In the genomic region with DNA sequence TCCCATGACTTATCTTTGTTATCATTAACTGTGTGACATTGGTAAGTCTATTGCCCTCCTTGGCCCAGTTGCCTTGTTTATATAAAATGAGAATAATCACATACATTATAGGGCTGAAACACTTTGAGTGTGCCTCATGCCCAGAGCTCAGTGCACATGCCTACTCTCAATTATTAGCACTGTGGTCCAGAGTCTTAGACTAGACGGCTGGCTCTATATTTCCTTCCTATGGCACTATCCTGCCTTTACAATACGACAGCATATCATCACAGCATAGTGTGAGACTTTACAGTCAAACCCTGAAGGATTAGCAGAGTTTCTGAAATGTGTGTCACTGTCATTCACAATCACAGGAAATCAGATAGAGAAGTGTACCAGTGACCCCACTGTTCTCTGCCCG, we compare ENCODE assay signal across 10 mouse cellular contexts. TPM values are rescaled to one million over a fixed set of nuclear protein-coding genes. Genes with fewer than 3 reads are reported as not detected.
DNase-seq lines count a peak whose midpoint lies in the region; ATAC-seq and TF ChIP-seq lines count a peak whose summit lies in the region.
"Had no signal": no experiment of that assay in that cellular context is flagged by ENCODE, and none has a peak within 500 bp of the region (broad histone marks: within the 10 kb centered on the region; RNA-seq: fewer than 3 reads in every experiment).

No protein-coding gene starts in this region.

- no peak for ATAC-seq in liver, embryonic 11.5 days (replicated peaks; ENCODE audit: low FRiP score)
- no peak for ATAC-seq in liver, postnatal 0 days
- no peak for ATAC-seq in forebrain, embryonic 14.5 days
- no peak for ATAC-seq in intestine, postnatal 0 days
- ATAC-seq in stomach, embryonic 14.5 days (ENCODE audit: insufficient number of reproducible peaks, insufficient read depth, low FRiP score, low read depth) = peak; percentile 10; the same call in 1 of the 2 replicates
- no peak for ATAC-seq in monocyte, adult 5-6 weeks (replicated peaks; ENCODE audit: insufficient number of reproducible peaks, low FRiP score, low TSS enrichment, poor library complexity, severe bottlenecking)

- no peak for DNase-seq in liver, embryonic 11.5 days (ENCODE audit: low spot score)
- DNase-seq in liver, postnatal 0 days = no peak
- no peak for DNase-seq in forebrain, embryonic 14.5 days (ENCODE audit: low spot score)
- DNase-seq in cerebellum, postnatal 36 days = no peak
- DNase-seq: adrenal gland, postnatal 14 days had no signal

- no peaks in the 10 kb centered on the region for H3K9me3 ChIP-seq in liver, embryonic 11.5 days (ENCODE audit: control insufficient read depth, low read length)
- H3K9me3 ChIP-seq in liver, postnatal 0 days (ENCODE audit: low read length) = no peaks in the 10 kb centered on the region
- H3K9me3 ChIP-seq in forebrain, embryonic 14.5 days (replicated peaks; ENCODE audit: control insufficient read depth, low read length) = no peaks in the 10 kb centered on the region
- no peaks in the 10 kb centered on the region for H3K9me3 ChIP-seq in intestine, postnatal 0 days (ENCODE audit: control insufficient read depth)
- no peaks in the 10 kb centered on the region for H3K9me3 ChIP-seq in stomach, embryonic 14.5 days (ENCODE audit: control insufficient read depth, low read depth, low read length)

- no peak overlapping the region for H3K27ac ChIP-seq in liver, embryonic 11.5 days (ENCODE audit: low read depth, low read length)
- no peak overlapping the region for H3K27ac ChIP-seq in liver, postnatal 0 days (ENCODE audit: low read depth)
- H3K27ac ChIP-seq in forebrain, embryonic 14.5 days (ENCODE audit: low read depth, low read length) = no peak overlapping the region
- H3K27ac ChIP-seq in intestine, postnatal 0 days (ENCODE audit: low read depth, low read length) = no peak overlapping the region
- H3K27ac ChIP-seq in stomach, embryonic 14.5 days (ENCODE audit: low read length) = peak overlapping the region; percentile 29; the same call in 1 of the 2 replicates

- no peak for TF ChIP-seq CTCF in liver, postnatal 0 days (IDR thresholded peaks at IDR 0.05; ENCODE audit: low read depth)
- TF ChIP-seq CTCF in intestine, postnatal 0 days (IDR thresholded peaks at IDR 0.05; ENCODE audit: low read depth) = no peak

- no peak overlapping the region for H3K9ac ChIP-seq in liver, embryonic 11.5 days (ENCODE audit: low read depth, low read length)
- no peak overlapping the region for H3K9ac ChIP-seq in liver, postnatal 0 days (replicated peaks)
- H3K9ac ChIP-seq in forebrain, embryonic 14.5 days (ENCODE audit: low read length) = no peak overlapping the region
- no peak overlapping the region for H3K9ac ChIP-seq in intestine, postnatal 0 days (ENCODE audit: low read depth, low read length)
- H3K9ac ChIP-seq in stomach, embryonic 14.5 days (replicated peaks; ENCODE audit: low read depth, low read length) = no peak overlapping the region

- no peaks in the 10 kb centered on the region for H3K36me3 ChIP-seq in liver, embryonic 11.5 days (ENCODE audit: control insufficient read depth, insufficient read depth, low read length)
- no peaks in the 10 kb centered on the region for H3K36me3 ChIP-seq in liver, postnatal 0 days (replicated peaks; ENCODE audit: insufficient read depth, low read length)
- no peaks in the 10 kb centered on the region for H3K36me3 ChIP-seq in forebrain, embryonic 14.5 days (ENCODE audit: control insufficient read depth, insufficient read depth, low read length)
- H3K36me3 ChIP-seq in intestine, postnatal 0 days (ENCODE audit: control insufficient read depth, insufficient read depth) = no peaks in the 10 kb centered on the region
- no peaks in the 10 kb centered on the region for H3K36me3 ChIP-seq in stomach, embryonic 14.5 days (ENCODE audit: control insufficient read depth, insufficient read depth, low read length)

- peak overlapping the region; percentile 51 for H3K4me2 ChIP-seq in liver, embryonic 11.5 days
- H3K4me2 ChIP-seq in liver, postnatal 0 days (ENCODE audit: low read depth, low read length) = no peak overlapping the region
- H3K4me2 ChIP-seq in forebrain, embryonic 14.5 days (ENCODE audit: low read length) = peak overlapping the region; percentile 25
- peak overlapping the region; percentile 61 for H3K4me2 ChIP-seq in intestine, postnatal 0 days (replicated peaks; ENCODE audit: low read depth)
- H3K4me2 ChIP-seq in stomach, embryonic 14.5 days (replicated peaks; ENCODE audit: low read depth, low read length) = peak overlapping the region; percentile 46

- TF ChIP-seq EP300 in liver, postnatal 0 days (IDR thresholded peaks at IDR 0.05; ENCODE audit: low read depth) = no peak

- peaks cover 5% of the 10 kb centered on the region for H3K27me3 ChIP-seq in liver, embryonic 11.5 days (replicated peaks; ENCODE audit: control insufficient read depth, insufficient read depth, low read length)
- H3K27me3 ChIP-seq in liver, postnatal 0 days (ENCODE audit: insufficient read depth, low read length) = 0 out of 2 replicates have a peak, but pooled peaks cover 3% of the 10 kb centered on the region
- peaks cover 13% of the 10 kb centered on the region for H3K27me3 ChIP-seq in forebrain, embryonic 14.5 days (replicated peaks; ENCODE audit: control insufficient read depth, insufficient read depth, low read length)
- H3K27me3 ChIP-seq in intestine, postnatal 0 days (replicated peaks; ENCODE audit: control insufficient read depth, insufficient read depth, low read length) = no peaks in the 10 kb centered on the region
- H3K27me3 ChIP-seq in stomach, embryonic 14.5 days (ENCODE audit: control insufficient read depth, insufficient read depth, low read length) = no peaks in the 10 kb centered on the region

- WGBS in liver, embryonic 11.5 days = 21% methylated on average over 3 of the region's 3 CpGs
- WGBS in liver, postnatal 0 days (ENCODE audit: insufficient replicate concordance) = 20% methylated on average over 3 of the region's 3 CpGs
- WGBS in forebrain, embryonic 14.5 days = 21% methylated on average over 3 of the region's 3 CpGs
- WGBS in intestine, postnatal 0 days = 8% methylated on average over 3 of the region's 3 CpGs
- WGBS in stomach, embryonic 14.5 days = 10% methylated on average over 3 of the region's 3 CpGs

- H3K4me1 ChIP-seq in liver, embryonic 11.5 days (replicated peaks; ENCODE audit: control insufficient read depth, insufficient read depth, low read length) = no peaks in the 10 kb centered on the region
- no peaks in the 10 kb centered on the region for H3K4me1 ChIP-seq in liver, postnatal 0 days (ENCODE audit: insufficient read depth)
- peaks cover 3% of the 10 kb centered on the region; the same call in 1 of the 2 replicates for H3K4me1 ChIP-seq in forebrain, embryonic 14.5 days (ENCODE audit: control insufficient read depth, insufficient read depth, low read length)
- no peaks in the 10 kb centered on the region; the same call in 1 of the 2 replicates for H3K4me1 ChIP-seq in intestine, postnatal 0 days (replicated peaks; ENCODE audit: control insufficient read depth, insufficient read depth, low read length)
- H3K4me1 ChIP-seq in stomach, embryonic 14.5 days (ENCODE audit: control insufficient read depth, insufficient read depth, low read length) = 0 out of 2 replicates have a peak, but pooled peaks cover 3% of the 10 kb centered on the region

- H3K4me3 ChIP-seq in liver, embryonic 11.5 days (ENCODE audit: low read depth, low read length) = no peak overlapping the region
- no peak overlapping the region for H3K4me3 ChIP-seq in liver, postnatal 0 days (ENCODE audit: low read depth, low read length)
- no peak overlapping the region for H3K4me3 ChIP-seq in forebrain, embryonic 14.5 days (ENCODE audit: low read depth, low read length)
- H3K4me3 ChIP-seq in intestine, postnatal 0 days (ENCODE audit: low read depth, low read length) = 0 out of 2 replicates have a peak overlapping the region, but pooled peaks have one; percentile 10
- H3K4me3 ChIP-seq in stomach, embryonic 14.5 days (ENCODE audit: low read depth, low read length) = no peak overlapping the region

RNA-seq across cellular contexts. Expression of a gene that starts 48.4 kb away (rescaled TPM):
- polyA plus RNA-seq in liver, embryonic 11.5 days (2014; fragmentation: Nextera tagmentation; extraction: Ambion mirVana) = 0.12 and 0.25 TPM in 2 replicates
- 0.49 and 0.96 TPM in 2 replicates for polyA plus RNA-seq in liver, postnatal 0 days (2015; fragmentation: Nextera tagmentation; extraction: Ambion mirVana)
- polyA plus RNA-seq in forebrain, embryonic 14.5 days (2014; fragmentation: Nextera tagmentation; extraction: Ambion mirVana) = 0.15 and 0.51 TPM in 2 replicates
- 0.08 TPM in 1 of 2 replicates, not detected in the other for polyA plus RNA-seq in intestine, postnatal 0 days (2015; fragmentation: Nextera tagmentation; extraction: Ambion mirVana)
- polyA plus RNA-seq in stomach, embryonic 14.5 days (2014; fragmentation: Nextera tagmentation; extraction: Ambion mirVana) = 0.26 and 0.38 TPM in 2 replicates
- total RNA-seq in monocyte, adult 5-6 weeks (2017) = not detected in 3 replicates
- total RNA-seq: adrenal gland, postnatal 14 days; ES-E14; neutrophil, adult 5-6 weeks had no signal
